Mouse (Mus musculus): ENCODE data around the gene Olfr1191-ps1.
"Not testable (repeated sequence)": the region's sequence is repeated elsewhere in the genome, so short reads cannot be mapped to it uniquely, and the experiment has no call there.

The Olfr1191-ps1 gene

DNA sequence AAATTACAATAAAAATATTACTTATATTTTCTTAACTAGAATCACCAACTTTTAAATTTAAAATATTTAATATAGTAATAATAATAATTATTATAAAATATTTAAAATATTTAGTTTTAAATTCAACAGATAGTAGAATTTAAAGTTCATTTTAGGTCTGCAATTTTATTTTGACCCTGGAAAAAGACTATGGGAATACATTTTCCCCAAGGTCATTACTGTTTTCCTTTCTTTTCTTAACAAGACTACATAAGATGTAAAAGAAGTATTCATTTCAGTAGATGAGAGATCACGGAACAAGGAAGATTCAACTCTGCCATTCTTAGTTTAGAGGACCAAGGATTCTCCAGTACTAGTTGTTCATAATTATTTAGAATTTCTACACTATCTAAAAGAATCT lies at the start of gene Olfr1191-ps1:
TSS of gene Olfr1191-ps1 (plus strand) at position 301 of the 400 bp plus-strand sequence.
- DNase-seq (ENCODE audit: low spot score in 2 of 2) = not testable (repeated sequence)

DNA sequence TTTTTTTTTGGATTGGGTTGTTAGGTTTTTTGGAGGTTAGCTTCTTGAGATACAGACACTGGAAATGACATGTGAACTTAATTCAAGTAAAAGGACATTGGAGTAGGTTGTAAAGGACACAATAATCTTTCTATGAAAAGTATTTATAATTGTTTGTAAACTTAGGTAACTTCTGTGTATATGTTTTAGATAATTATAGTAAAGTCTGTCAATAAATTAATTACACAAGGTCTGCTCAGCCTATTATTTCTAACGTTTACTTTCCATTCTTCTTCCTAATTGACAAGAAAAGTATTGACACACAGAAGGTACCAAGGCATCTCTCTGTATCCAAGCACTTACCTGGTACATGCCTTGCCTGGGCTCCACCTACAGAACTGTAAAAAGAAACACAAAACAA lies 7.9 kb downstream of the Olfr1191-ps1 start, which contains the start of gene Olfr1192-ps1:
TSS of gene Olfr1192-ps1 (plus strand) at position 301 of the 400 bp plus-strand sequence.
- no peak for DNase-seq (ENCODE audit: low spot score in 2 of 2)

DNA sequence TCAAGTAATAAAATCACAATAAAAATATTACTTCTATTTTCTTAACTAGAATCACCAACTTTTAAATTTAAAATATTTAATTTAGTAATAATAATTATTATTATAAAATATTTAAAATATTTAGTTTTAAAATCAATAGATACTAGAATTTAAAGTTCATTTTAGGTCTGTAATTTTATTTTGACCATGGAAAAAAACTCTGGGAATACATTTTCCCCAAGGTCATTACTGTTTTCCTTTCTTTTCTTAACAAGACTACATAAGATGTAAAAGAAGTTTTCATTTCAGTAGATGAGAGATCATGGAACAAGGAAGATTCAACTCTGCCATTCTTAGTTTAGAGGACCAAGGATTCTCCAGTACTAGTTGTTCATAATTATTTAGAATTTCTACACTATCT lies 35.0 kb downstream of the Olfr1191-ps1 start, which contains the start of gene Olfr1193:
TSS of gene Olfr1193 (plus strand) at position 301 of the 400 bp plus-strand sequence.
- not testable (repeated sequence) for DNase-seq (ENCODE audit: low spot score in 2 of 2)

DNA sequence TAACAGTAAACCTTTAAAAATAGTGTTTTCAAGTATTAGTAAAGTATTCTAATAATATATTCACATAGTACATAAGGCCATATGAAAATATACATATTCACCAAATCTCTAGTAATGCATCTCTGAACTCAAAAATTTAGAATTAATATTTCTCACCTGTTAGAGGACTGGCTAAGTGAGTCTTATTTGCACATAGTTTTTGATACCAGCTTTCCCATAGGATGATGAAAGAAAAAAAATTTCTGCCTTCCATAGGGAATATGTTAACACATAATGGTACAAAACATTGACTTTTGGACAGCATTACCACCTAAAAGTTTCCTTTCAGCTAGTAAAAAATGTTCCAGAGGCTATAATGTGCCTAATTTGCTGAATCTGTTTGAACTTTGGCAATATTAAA lies 48.7 kb downstream of the Olfr1191-ps1 start, which contains the start of gene Olfr1195:
TSS of gene Olfr1195 (minus strand) at position 101 of the 400 bp plus-strand sequence.
- DNase-seq (ENCODE audit: low spot score in 2 of 2) = no peak
